Mouse (Mus musculus): ENCODE results near the gene Dhh. TPM values are rescaled to one million over a fixed set of nuclear protein-coding genes. Genes with fewer than 3 reads are reported as not detected.

Gene Dhh
- polyA plus RNA-seq, 1 experiment from 2014 or later: 3.0 TPM

- no peak overlapping the region for H3K4me3 ChIP-seq
- no peak overlapping the region for H3K27ac ChIP-seq
- DNase-seq (ENCODE audit: low spot score): no peak
- H3K27me3 ChIP-seq (ENCODE audit: insufficient read depth, poor library complexity, severe bottlenecking): no peaks in the 10 kb centered on the region
- 0 out of 2 replicates have a peak, but pooled peaks cover 3% of the 10 kb centered on the region for H3K36me3 ChIP-seq
- no peaks in the 10 kb centered on the region for H3K9me3 ChIP-seq
- peaks cover 15% of the 10 kb centered on the region for H3K4me1 ChIP-seq
Observed at GRCm38 (mm10) chr15:98883661-98884060, 14.7 kb downstream of the Dhh start.

GRCm38 (mm10) chr15:98881656-98882008 lies 16.7 kb downstream of the Dhh start:
- Histone ChIP-seq H3K4me1 (peaks cover 15% of the 10 kb centered on the region), H3K27me3 (ENCODE audit: insufficient read depth, poor library complexity, severe bottlenecking) (no peaks in the 10 kb centered on the region), H3K36me3 (0 out of 2 replicates have a peak, but pooled peaks cover 4% of the 10 kb centered on the region), H3K4me3 (peak overlapping the region; percentile 85), H3K27ac (peak overlapping the region; percentile 89), H3K9me3 (no peaks in the 10 kb centered on the region)
- DNase-seq (ENCODE audit: low spot score): no peak
- 13% methylated on average over 5 of the region's 5 CpGs for WGBS

GRCm38 (mm10) chr15:98880978-98881655 lies 17.2 kb downstream of the Dhh start:
- WGBS: under 1% methylated on average over 46 of the region's 48 CpGs
- H3K9me3 ChIP-seq: no peaks in the 10 kb centered on the region

GRCm38 (mm10) chr15:98877331-98877730 lies 21.0 kb downstream of the Dhh start:
- H3K4me1 ChIP-seq: peaks cover 20% of the 10 kb centered on the region
- H3K27me3 ChIP-seq (ENCODE audit: insufficient read depth, poor library complexity, severe bottlenecking): no peaks in the 10 kb centered on the region
- H3K9me3 ChIP-seq: no peaks in the 10 kb centered on the region
- DNase-seq (ENCODE audit: low spot score): no peak
- H3K27ac ChIP-seq: no peak overlapping the region
- WGBS: 9% methylated on average over 3 of the region's 3 CpGs
- H3K4me3 ChIP-seq: no peak overlapping the region
- 0 out of 2 replicates have a peak, but pooled peaks cover 4% of the 10 kb centered on the region for H3K36me3 ChIP-seq

More at GRCm38 (mm10) chr15:98880978-98881655, 17.2 kb downstream of the Dhh start:
- Histone ChIP-seq H3K4me3 (peak overlapping the region; percentile 85), H3K4me1 (peaks cover 15% of the 10 kb centered on the region), H3K27me3 (ENCODE audit: insufficient read depth, poor library complexity, severe bottlenecking) (no peaks in the 10 kb centered on the region), H3K36me3 (0 out of 2 replicates have a peak, but pooled peaks cover 4% of the 10 kb centered on the region), H3K27ac (peak overlapping the region; percentile 89)
- DNase-seq (ENCODE audit: low spot score): peak; percentile 99

DNA sequence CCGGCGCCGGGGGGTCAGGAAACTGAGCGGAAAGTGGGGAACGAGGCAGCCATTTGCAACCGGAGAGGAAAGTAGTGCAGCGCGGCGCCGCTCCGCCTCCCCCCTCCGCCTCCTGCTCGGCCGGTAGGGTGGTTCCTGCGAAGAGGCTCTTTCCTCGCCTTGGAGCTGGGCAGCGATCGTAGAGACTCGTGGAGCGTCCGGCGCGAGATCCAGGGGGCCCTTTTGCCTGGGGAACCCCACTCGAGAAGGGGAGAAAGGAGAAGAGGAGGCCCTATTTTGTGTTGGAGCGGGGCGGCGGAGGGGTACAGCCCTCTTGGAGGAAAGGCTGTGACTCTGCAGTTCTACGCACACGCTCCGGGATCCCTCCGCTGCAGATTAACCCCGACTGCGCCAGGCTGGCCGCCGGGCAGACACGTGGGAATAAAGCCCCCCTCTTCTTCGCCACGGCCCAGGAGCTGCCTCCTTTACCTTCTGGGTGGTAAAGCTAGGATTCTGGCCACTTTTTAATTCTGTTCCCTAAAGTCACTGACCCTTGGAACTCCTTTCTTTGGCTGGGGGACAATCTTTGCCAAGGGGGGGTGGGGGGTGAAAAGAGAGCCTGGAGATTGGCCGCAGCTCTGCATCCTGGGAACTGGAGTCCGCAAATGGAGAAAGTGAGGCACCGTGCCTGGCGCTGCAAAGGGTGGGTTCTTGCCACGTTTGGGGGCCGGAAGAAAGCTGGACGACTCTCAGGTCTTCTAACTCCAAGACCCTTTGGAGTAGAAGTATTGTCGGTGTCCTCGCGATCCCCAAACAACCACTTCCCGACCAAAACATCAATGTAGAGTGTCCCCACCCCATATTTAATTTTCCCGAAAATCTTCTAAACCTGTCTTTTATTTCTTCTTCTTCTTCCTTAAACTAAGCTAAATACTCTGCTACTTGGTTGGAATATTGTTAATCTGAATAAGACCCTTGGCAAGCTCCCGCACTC lies 26.1 kb downstream of the Dhh start:
- peak overlapping the region; percentile 94 for H3K4me3 ChIP-seq
- DNase-seq (ENCODE audit: low spot score): peak; percentile 96
- no peaks in the 10 kb centered on the region for H3K27me3 ChIP-seq (ENCODE audit: insufficient read depth, poor library complexity, severe bottlenecking)
- H3K4me1 ChIP-seq: peaks cover 34% of the 10 kb centered on the region
- peak overlapping the region; percentile 100 for H3K27ac ChIP-seq
- H3K36me3 ChIP-seq: peaks cover 2% of the 10 kb centered on the region
- H3K9me3 ChIP-seq: no peaks in the 10 kb centered on the region
- WGBS: 1% methylated on average over 51 of the region's 51 CpGs

- no peaks in the 10 kb centered on the region for H3K9me3 ChIP-seq
- H3K4me3 ChIP-seq: peak within 1 kb of the TSS; percentile 94
- no peaks in the 10 kb centered on the region for H3K27me3 ChIP-seq (ENCODE audit: insufficient read depth, poor library complexity, severe bottlenecking)
- H3K27ac ChIP-seq: peak within 1 kb of the TSS; percentile 100
- H3K4me1 ChIP-seq: peaks cover 35% of the 10 kb centered on the region
- no peak for DNase-seq (ENCODE audit: low spot score)
- peaks cover 9% of the 10 kb centered on the region for H3K36me3 ChIP-seq
- 0% methylated on average over 81 of the region's 94 CpGs for WGBS
Observed at GRCm38 (mm10) chr15:98871070-98871915, 27.0 kb downstream of the Dhh start, which contains the start of gene Kmt2d. Kmt2d (minus strand) TSS chr15:98871204.

- under 1% methylated on average over 16 of the region's 16 CpGs for WGBS
- no peak for DNase-seq (ENCODE audit: low spot score)
- H3K27ac ChIP-seq: peak overlapping the region; percentile 100
Observed at GRCm38 (mm10) chr15:98870179-98871069, 27.9 kb downstream of the Dhh start.

GRCm38 (mm10) chr15:98869342-98870178 lies 28.8 kb downstream of the Dhh start:
- peaks cover 35% of the 10 kb centered on the region for H3K4me1 ChIP-seq
- 9% methylated on average over 8 of the region's 8 CpGs for WGBS
- H3K9me3 ChIP-seq: no peaks in the 10 kb centered on the region
- DNase-seq (ENCODE audit: low spot score): no peak
- H3K4me3 ChIP-seq: peak overlapping the region; percentile 94
- H3K27ac ChIP-seq: peak overlapping the region; percentile 100
- no peaks in the 10 kb centered on the region for H3K27me3 ChIP-seq (ENCODE audit: insufficient read depth, poor library complexity, severe bottlenecking)
- H3K36me3 ChIP-seq: peaks cover 26% of the 10 kb centered on the region

More at GRCm38 (mm10) chr15:98870179-98871069, 27.9 kb downstream of the Dhh start:
- no peaks in the 10 kb centered on the region for H3K27me3 ChIP-seq (ENCODE audit: insufficient read depth, poor library complexity, severe bottlenecking)
- no peaks in the 10 kb centered on the region for H3K9me3 ChIP-seq
- H3K4me1 ChIP-seq: peaks cover 35% of the 10 kb centered on the region
- H3K4me3 ChIP-seq: peak overlapping the region; percentile 94
- peaks cover 18% of the 10 kb centered on the region for H3K36me3 ChIP-seq

DNA sequence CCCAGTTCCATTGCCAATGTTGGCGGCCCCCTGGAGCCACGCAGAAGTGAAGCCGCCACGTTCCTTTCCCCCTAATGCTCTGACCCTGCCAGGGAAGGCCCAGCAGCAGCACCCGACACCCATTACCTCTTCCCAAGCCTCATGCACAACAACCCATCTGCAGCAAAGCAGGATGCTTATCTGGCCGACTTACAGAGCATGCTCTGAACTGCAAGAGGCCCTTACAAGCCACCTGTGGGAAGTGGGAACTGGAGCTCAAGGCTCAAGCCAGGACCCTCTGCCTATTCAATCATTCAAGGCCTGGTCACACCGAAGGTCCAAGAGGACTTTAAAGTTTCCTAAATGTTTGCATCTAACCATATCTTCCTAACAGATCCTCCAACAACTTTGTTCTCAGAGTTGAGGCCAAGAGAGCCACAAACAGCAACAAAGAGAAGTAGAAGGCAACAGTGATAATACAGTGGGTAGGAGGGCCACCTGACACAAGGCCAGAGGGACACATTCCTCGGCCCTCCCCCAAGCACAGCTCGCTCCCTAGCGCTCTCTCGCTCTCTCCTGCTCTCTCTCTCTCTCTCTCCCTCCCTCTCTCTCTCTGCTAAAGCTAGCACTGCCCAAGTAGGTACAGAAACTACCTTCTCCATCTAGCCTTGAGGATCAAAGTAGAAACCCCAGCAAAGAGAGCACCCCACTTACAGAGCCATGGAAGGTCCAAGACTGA lies 29.8 kb downstream of the Dhh start:
- 25% methylated on average over 11 of the region's 11 CpGs for WGBS
- H3K27me3 ChIP-seq (ENCODE audit: insufficient read depth, poor library complexity, severe bottlenecking): no peaks in the 10 kb centered on the region
- no peaks in the 10 kb centered on the region for H3K9me3 ChIP-seq
- peaks cover 35% of the 10 kb centered on the region for H3K4me1 ChIP-seq
- H3K27ac ChIP-seq: peak overlapping the region; percentile 65; the same call in 1 of the 2 replicates
- no peak for DNase-seq (ENCODE audit: low spot score)
- H3K36me3 ChIP-seq: peaks cover 37% of the 10 kb centered on the region
- H3K4me3 ChIP-seq: peak overlapping the region; percentile 94

DNA sequence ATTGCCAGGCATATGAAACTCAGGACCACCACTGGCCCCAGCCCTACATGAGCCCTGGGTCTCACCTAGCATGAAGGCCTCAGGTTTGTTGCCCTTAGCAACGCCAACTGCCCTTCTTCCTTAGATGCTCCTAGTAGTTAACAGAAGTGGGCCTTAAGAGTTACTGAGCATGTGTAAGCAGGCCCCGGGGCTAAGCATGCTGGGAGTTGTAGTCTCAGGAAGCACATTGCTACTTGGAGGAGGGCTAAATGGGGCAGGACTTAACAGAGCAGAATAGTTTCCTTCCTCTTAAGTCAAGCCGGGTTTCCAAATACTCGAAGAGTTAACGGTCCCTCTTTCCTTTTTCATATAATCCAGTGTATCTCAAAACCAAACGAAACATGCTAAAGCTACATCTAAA lies 31.0 kb downstream of the Dhh start:
- no peaks in the 10 kb centered on the region for H3K9me3 ChIP-seq
- H3K27me3 ChIP-seq (ENCODE audit: insufficient read depth, poor library complexity, severe bottlenecking): no peaks in the 10 kb centered on the region
- no peak overlapping the region for H3K27ac ChIP-seq
- peaks cover 30% of the 10 kb centered on the region for H3K4me1 ChIP-seq
- H3K4me3 ChIP-seq: 0 out of 2 replicates have a peak overlapping the region, but pooled peaks have one; percentile 94
- H3K36me3 ChIP-seq: peaks cover 49% of the 10 kb centered on the region
- WGBS: 55% methylated on average over 6 of the region's 6 CpGs
- no peak for DNase-seq (ENCODE audit: low spot score)

All from heart, embryonic 10.5 days (tissue).